Mouse (Mus musculus) liver, adult 2 months (tissue): Measurements from ENCODE around the gene Cxcl12.

ENCODE experiments used
- CTCF ChIP-seq: fragments of 200-500 bp; IDR thresholded peaks from 2 replicates; pipeline ENCODE4 v1.5.1; 2011; ENCODE audit warnings: low read depth, low read length, control low read depth
- POLR2A ChIP-seq: fragments of 200-500 bp; IDR thresholded peaks from 2 replicates; pipeline ENCODE4 v1.6.1; 2011; ENCODE audit warnings: low read length, control low read depth; ENCODE audit not compliant: insufficient read depth; ENCODE audit errors: extremely low read depth

- TF ChIP-seq CTCF, result no peak
- no peak for TF ChIP-seq POLR2A
Observed at GRCm38 (mm10) chr6:117180303-117180702, 12.0 kb downstream of the Cxcl12 start.
